Mouse (Mus musculus): ENCODE measurements around the gene Sesn1.

DNA sequence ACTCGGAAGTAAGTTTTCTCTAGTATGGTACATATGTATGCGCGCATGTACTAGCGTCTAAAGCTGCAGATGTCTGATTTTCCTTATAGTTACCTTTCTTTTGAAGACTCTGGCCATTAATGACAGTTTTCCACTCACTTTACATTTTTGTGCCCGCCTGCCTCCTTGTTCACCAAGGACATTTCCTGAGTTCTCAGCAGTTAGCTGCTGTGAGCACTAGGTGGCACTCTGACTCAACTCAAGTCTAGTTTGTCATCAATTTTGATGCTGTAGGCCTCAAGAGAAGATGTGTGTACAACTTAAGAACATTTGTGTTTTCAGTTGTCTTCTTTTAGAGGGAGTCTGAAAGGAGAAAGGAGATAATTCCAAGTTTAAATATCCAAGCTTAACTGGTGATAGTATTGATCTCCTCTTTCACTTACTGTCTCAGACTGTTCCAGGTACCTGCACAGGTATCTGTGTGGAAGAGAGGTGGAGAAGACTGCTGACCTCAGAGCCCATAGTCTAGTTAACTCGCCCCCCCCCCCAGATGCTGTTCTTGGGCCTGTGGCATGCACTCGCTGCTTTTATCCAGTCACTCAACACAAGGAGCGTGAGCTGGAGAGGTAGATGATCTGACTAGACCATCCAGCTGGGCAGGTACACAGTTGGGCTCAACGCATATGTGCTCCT is 21.3 kb downstream of the Sesn1 start:
- no peak for TF ChIP-seq GATA1 (IDR thresholded peaks at IDR 0.05; ENCODE audit: borderline replicate concordance, low read length)
- TF ChIP-seq FLI1 (IDR thresholded peaks at IDR 0.05; ENCODE audit: low read length) = no peak
